Mouse (Mus musculus): ENCODE measurements around the gene Dmgdh. TPM values are rescaled to one million over a fixed set of nuclear protein-coding genes. Genes with fewer than 3 reads are reported as not detected.

The Dmgdh gene
- polyA plus RNA-seq, 1 experiment from 2014 or later, result 0.12 TPM

DNA sequence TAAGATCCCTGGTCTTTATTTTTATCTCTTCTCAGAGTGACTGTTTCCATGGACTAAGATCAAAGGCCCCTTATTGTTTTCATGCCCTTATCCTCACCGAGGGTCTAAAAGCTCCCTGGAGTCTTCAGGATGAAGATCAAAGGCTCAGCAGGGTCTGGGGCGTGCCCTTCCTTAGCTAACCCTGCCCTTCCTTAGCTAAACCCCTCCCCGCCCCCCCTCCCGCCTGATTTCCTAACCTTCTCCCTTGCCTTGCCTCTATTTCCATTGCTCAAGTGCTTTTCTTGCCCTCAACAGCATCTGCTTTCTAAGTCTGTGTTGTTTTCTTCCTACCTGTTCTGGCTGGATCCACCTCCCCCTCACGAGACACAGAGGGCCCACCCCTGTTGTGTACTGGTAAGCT is 13.1 kb downstream of the Dmgdh start:
- Histone ChIP-seq H3K4me1 (replicated peaks; ENCODE audit: control insufficient read depth, insufficient read depth) (no peaks in the 10 kb centered on the region), H3K9ac (ENCODE audit: low read length) (no peak overlapping the region), H3K9me3 (ENCODE audit: control insufficient read depth, low read length) (no peaks in the 10 kb centered on the region), H3K27me3 (ENCODE audit: control insufficient read depth, insufficient read depth, low read length) (no peaks in the 10 kb centered on the region), H3K4me3 (ENCODE audit: low read depth, low read length) (no peak overlapping the region), H3K27ac (replicated peaks) (no peak overlapping the region), H3K4me2 (replicated peaks; ENCODE audit: low read depth) (no peak overlapping the region), H3K36me3 (ENCODE audit: control insufficient read depth, insufficient read depth, low read length) (no peaks in the 10 kb centered on the region)
- TF ChIP-seq EP300 (optimal IDR thresholded peaks at IDR 0.05) (no peak), CTCF (IDR thresholded peaks at IDR 0.05; ENCODE audit: low read depth) (no peak)
- 30% methylated on average over 5 of the region's 5 CpGs for WGBS
- no peak for DNase-seq (ENCODE audit: low spot score)
- no peak for ATAC-seq (ENCODE audit: low FRiP score, low TSS enrichment)

DNA sequence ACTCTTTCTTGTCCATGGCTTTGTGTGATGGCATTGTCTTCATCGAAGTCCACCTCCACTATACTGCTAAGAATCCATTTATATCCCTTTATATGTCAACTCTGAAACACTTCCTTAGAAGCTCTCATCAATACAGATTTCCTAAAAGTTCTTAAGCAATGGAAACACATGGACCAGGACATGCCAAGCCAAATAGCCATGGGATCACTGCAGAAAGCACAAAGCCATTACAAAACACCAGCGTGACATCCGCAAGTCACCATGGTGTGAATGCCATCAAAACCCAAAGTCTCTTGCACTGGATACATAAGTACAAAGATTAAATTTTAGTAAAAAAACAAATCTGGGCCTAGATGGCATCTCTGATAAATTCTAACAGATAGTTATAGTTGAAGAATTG is 15.3 kb downstream of the Dmgdh start:
- ATAC-seq (ENCODE audit: low FRiP score, low TSS enrichment) (no peak), DNase-seq (ENCODE audit: low spot score) (no peak)
- WGBS, result 93% methylated on average over 3 of the region's 3 CpGs
- Histone ChIP-seq H3K27me3 (ENCODE audit: control insufficient read depth, insufficient read depth, low read length) (no peaks in the 10 kb centered on the region), H3K27ac (replicated peaks) (no peak overlapping the region), H3K9ac (ENCODE audit: low read length) (no peak overlapping the region), H3K4me3 (ENCODE audit: low read depth, low read length) (no peak overlapping the region), H3K9me3 (ENCODE audit: control insufficient read depth, low read length) (no peaks in the 10 kb centered on the region), H3K36me3 (ENCODE audit: control insufficient read depth, insufficient read depth, low read length) (no peaks in the 10 kb centered on the region), H3K4me2 (replicated peaks; ENCODE audit: low read depth) (no peak overlapping the region), H3K4me1 (replicated peaks; ENCODE audit: control insufficient read depth, insufficient read depth) (no peaks in the 10 kb centered on the region)
- no peak for TF ChIP-seq CTCF (IDR thresholded peaks at IDR 0.05; ENCODE audit: low read depth)
- no peak for TF ChIP-seq EP300 (optimal IDR thresholded peaks at IDR 0.05)

DNA sequence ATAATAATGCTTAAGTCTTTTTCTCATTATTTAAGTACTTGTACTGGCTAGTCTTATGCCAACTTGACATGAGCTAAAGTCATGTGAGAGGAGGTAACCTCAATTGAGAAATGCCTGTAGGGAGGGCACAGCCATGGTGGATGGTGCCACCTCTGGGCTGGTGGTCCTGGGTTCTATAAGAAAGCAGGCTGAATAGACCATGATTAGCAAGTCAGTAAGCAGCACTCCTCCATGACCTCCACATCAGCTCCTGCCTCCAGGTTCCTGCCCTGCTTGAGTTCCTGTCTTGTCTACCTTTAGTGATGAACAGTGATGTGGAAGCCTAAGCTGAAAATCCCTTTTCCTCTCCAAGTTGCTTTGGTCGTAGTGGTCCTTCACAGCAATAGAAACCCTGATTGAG is 16.6 kb downstream of the Dmgdh start:
- ATAC-seq (ENCODE audit: low FRiP score, low TSS enrichment) (no peak), DNase-seq (ENCODE audit: low spot score) (no peak)
- Histone ChIP-seq H3K27me3 (ENCODE audit: control insufficient read depth, insufficient read depth, low read length) (no peaks in the 10 kb centered on the region), H3K9ac (ENCODE audit: low read length) (no peak overlapping the region), H3K4me2 (replicated peaks; ENCODE audit: low read depth) (no peak overlapping the region), H3K4me1 (replicated peaks; ENCODE audit: control insufficient read depth, insufficient read depth) (no peaks in the 10 kb centered on the region), H3K36me3 (ENCODE audit: control insufficient read depth, insufficient read depth, low read length) (no peaks in the 10 kb centered on the region), H3K9me3 (ENCODE audit: control insufficient read depth, low read length) (no peaks in the 10 kb centered on the region), H3K4me3 (ENCODE audit: low read depth, low read length) (no peak overlapping the region), H3K27ac (replicated peaks) (no peak overlapping the region)
- no peak for TF ChIP-seq CTCF (IDR thresholded peaks at IDR 0.05; ENCODE audit: low read depth)
- no peak for TF ChIP-seq EP300 (optimal IDR thresholded peaks at IDR 0.05)
- 92% methylated on average over 1 of the region's 1 CpGs for WGBS

DNA sequence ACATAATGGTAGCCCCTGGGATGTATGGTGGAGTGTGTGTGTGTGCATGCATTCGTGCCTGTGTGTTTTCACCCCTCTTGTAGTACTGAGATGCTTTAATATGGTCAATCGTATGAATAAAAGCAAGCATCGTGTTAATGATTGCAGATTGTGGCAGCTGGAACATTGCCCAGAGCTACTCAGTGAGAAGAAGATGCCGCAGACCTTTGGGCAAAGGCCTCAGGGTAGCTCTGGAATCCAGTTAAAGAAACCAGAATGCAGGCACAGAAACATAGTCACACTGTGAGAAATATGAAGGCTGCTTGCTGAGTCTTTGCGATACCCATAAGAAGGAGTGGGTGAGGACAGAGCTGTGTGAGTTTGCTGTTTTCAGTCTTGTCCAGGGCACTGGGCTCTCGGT is 24.6 kb downstream of the Dmgdh start:
- Histone ChIP-seq H3K27me3 (ENCODE audit: control insufficient read depth, insufficient read depth, low read length) (no peaks in the 10 kb centered on the region), H3K9me3 (ENCODE audit: control insufficient read depth, low read length) (no peaks in the 10 kb centered on the region), H3K4me1 (replicated peaks; ENCODE audit: control insufficient read depth, insufficient read depth) (no peaks in the 10 kb centered on the region), H3K9ac (ENCODE audit: low read length) (no peak overlapping the region), H3K36me3 (ENCODE audit: control insufficient read depth, insufficient read depth, low read length) (no peaks in the 10 kb centered on the region), H3K4me3 (ENCODE audit: low read depth, low read length) (no peak overlapping the region), H3K27ac (replicated peaks) (no peak overlapping the region), H3K4me2 (replicated peaks; ENCODE audit: low read depth) (no peak overlapping the region)
- no peak for TF ChIP-seq EP300 (optimal IDR thresholded peaks at IDR 0.05)
- TF ChIP-seq CTCF (IDR thresholded peaks at IDR 0.05; ENCODE audit: low read depth), result no peak
- ATAC-seq (ENCODE audit: low FRiP score, low TSS enrichment) (no peak), DNase-seq (ENCODE audit: low spot score) (no peak)
- WGBS, result 65% methylated on average over 6 of the region's 6 CpGs

DNA sequence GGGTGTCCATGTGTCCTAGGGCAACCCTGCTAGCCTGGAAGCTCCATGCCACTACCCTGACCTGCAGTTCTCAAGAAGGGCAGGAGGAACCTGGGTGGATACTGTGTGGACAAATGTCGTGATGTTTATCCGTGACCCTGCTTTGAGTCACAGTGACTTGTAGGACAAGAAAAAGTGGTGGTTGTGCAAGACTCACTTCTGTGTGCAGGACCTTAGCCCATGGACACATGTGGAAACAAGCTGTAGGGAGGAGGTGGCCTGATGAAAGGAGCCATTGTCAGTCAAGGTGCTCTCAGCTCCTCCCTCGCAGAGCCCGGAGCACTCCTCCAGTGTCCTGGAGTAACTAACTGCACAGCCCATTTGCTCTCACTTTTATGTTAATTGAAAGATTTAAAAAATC is 31.5 kb downstream of the Dmgdh start:
- ATAC-seq (ENCODE audit: low FRiP score, low TSS enrichment), result peak; percentile 69
- no peak for DNase-seq (ENCODE audit: low spot score)
- no peak overlapping the region for H3K4me2 ChIP-seq (replicated peaks; ENCODE audit: low read depth)
- TF ChIP-seq EP300 (optimal IDR thresholded peaks at IDR 0.05) (no peak), CTCF (IDR thresholded peaks at IDR 0.05; ENCODE audit: low read depth) (no peak)
- no peaks in the 10 kb centered on the region for H3K4me1 ChIP-seq (replicated peaks; ENCODE audit: control insufficient read depth, insufficient read depth)
- 66% methylated on average over 4 of the region's 4 CpGs for WGBS
- H3K4me3 ChIP-seq (ENCODE audit: low read depth, low read length), result no peak overlapping the region
- no peaks in the 10 kb centered on the region for H3K36me3 ChIP-seq (ENCODE audit: control insufficient read depth, insufficient read depth, low read length)
- no peak overlapping the region for H3K27ac ChIP-seq (replicated peaks)
- H3K9me3 ChIP-seq (ENCODE audit: control insufficient read depth, low read length), result no peaks in the 10 kb centered on the region
- H3K9ac ChIP-seq (ENCODE audit: low read length), result no peak overlapping the region
- no peaks in the 10 kb centered on the region for H3K27me3 ChIP-seq (ENCODE audit: control insufficient read depth, insufficient read depth, low read length)

DNA sequence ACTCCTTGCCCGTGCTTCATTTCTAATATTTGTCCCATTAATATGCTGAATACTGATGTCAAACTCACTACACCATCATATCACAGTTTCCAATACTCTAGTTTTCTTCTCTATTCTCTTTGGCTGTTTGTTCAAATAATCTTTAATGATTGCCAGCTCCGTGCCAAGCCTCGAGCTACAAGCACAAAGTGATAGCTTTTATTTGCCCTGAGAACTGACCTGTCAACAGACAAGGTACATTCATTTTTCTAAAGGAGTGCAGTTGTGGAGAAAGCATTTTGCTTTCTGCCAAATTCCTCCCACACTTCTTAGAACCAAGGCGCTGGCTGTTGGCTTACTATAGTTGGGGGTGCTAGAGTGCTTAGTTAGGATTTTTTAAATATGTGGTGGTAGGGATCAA is 33.0 kb downstream of the Dmgdh start:
- no peak overlapping the region for H3K9ac ChIP-seq (ENCODE audit: low read length)
- no peak overlapping the region for H3K4me2 ChIP-seq (replicated peaks; ENCODE audit: low read depth)
- TF ChIP-seq CTCF (IDR thresholded peaks at IDR 0.05; ENCODE audit: low read depth), result no peak
- no peak for TF ChIP-seq EP300 (optimal IDR thresholded peaks at IDR 0.05)
- 39% methylated on average over 4 of the region's 4 CpGs for WGBS
- no peaks in the 10 kb centered on the region for H3K27me3 ChIP-seq (ENCODE audit: control insufficient read depth, insufficient read depth, low read length)
- no peak overlapping the region for H3K27ac ChIP-seq (replicated peaks)
- H3K36me3 ChIP-seq (ENCODE audit: control insufficient read depth, insufficient read depth, low read length), result no peaks in the 10 kb centered on the region
- no peaks in the 10 kb centered on the region for H3K4me1 ChIP-seq (replicated peaks; ENCODE audit: control insufficient read depth, insufficient read depth)
- no peak overlapping the region for H3K4me3 ChIP-seq (ENCODE audit: low read depth, low read length)
- ATAC-seq (ENCODE audit: low FRiP score, low TSS enrichment) (no peak), DNase-seq (ENCODE audit: low spot score) (no peak)
- H3K9me3 ChIP-seq (ENCODE audit: control insufficient read depth, low read length), result no peaks in the 10 kb centered on the region
